Mouse (Mus musculus): ENCODE results near the gene Kif5c.

Kif5c gene

GRCm38 (mm10) chr2:49805736-49806371 is 186.8 kb downstream of the Kif5c start:
- DNase-seq = peak; percentile 75

GRCm38 (mm10) chr2:49809496-49809895 is 190.4 kb downstream of the Kif5c start:
- DNase-seq = peak; percentile 74

GRCm38 (mm10) chr2:49811420-49811819 is 192.3 kb downstream of the Kif5c start:
- peak; percentile 84 for DNase-seq

- DNase-seq = peak; percentile 86
These were observed 192.8 kb downstream of the Kif5c start for GRCm38 (mm10) chr2:49811871-49812363.

GRCm38 (mm10) chr2:49813151-49813550 is 194.1 kb downstream of the Kif5c start:
- peak; percentile 11 for DNase-seq

- DNase-seq = peak; percentile 80
These were observed 194.9 kb downstream of the Kif5c start for GRCm38 (mm10) chr2:49814011-49814410.

GRCm38 (mm10) chr2:49815696-49816320 is 196.7 kb downstream of the Kif5c start:
- DNase-seq = peak; percentile 70

GRCm38 (mm10) chr2:49816549-49816948 is 197.5 kb downstream of the Kif5c start:
- DNase-seq = peak; percentile 63

- peak; percentile 35 for DNase-seq
These were observed 198.1 kb downstream of the Kif5c start for GRCm38 (mm10) chr2:49817151-49817550.

- DNase-seq = no peak
These were observed 199.0 kb downstream of the Kif5c start for GRCm38 (mm10) chr2:49818126-49818525.

GRCm38 (mm10) chr2:49822312-49822711 is 203.2 kb downstream of the Kif5c start:
- peak; percentile 4 for DNase-seq

Measured in heart, adult 11 months (tissue).